Mouse (Mus musculus): ENCODE measurements around the gene Hmgcs2. TPM values are rescaled to one million over a fixed set of nuclear protein-coding genes. Genes with fewer than 3 reads are reported as not detected.
A peak's percentile ranks its signal among the peaks of the same experiment; 100 is the strongest.

The Hmgcs2 gene
- polyA plus RNA-seq, 1 experiment from 2014 or later = 5.7 TPM

DNA sequence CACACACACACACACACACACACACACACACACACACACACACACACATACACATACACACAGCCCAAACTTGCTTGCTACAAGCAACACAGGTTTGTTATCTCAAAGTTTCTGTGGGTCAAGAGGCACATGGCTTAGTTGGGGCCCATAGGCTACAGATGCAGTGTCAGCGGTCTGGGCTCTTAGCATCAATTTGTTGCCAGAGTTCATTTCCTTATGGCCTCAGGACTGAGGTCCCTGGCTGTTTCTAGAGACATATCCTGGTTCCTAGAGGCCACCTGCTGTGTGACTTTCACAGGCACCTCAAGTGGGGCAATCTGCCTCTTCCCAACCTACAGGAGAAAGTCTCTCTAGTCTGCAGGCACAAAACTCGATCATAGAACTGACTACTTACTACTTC is 30.9 kb upstream of the Hmgcs2 start:
- 74% methylated on average over 2 of the region's 2 CpGs for WGBS
- no peak overlapping the region for H3K9ac ChIP-seq (ENCODE audit: low read length)

DNA sequence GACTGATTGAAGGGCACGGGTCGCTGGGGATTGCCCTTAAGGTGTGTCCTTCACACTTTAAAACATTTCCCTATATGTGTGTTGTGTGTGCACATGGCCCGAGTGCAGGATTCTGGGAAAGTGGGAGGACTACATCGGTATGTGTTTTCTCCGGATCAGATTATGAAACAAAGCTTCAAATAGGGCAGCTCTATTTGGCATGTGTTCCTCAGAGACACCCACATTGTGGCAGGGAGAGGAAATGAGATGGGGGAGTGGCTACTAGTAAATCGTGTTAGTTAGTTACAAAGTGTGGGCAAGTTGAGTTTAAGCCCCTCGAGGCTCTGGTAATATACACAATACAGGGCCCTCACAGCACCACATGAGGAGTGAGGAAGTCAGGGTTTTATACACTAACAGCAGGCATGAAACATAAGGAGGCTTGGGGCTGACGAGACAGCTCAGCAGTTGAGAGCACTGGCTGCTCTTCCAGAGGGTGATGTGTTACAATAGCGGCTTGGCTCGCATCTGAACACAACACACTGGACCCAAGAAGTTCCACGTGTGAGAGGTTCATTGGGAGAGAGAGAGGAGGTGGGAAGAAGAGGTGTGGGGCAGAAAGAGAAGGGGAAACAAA is 30.3 kb upstream of the Hmgcs2 start:
- Histone ChIP-seq H3K36me3 (ENCODE audit: control insufficient read depth, insufficient read depth, low read length) (no peaks in the 10 kb centered on the region), H3K4me2 (ENCODE audit: low read depth, low read length) (no peak overlapping the region), H3K27me3 (ENCODE audit: control insufficient read depth, insufficient read depth, low read depth, low read length) (no peaks in the 10 kb centered on the region), H3K27ac (ENCODE audit: low read length) (no peak overlapping the region), H3K9ac (ENCODE audit: low read length) (no peak overlapping the region), H3K9me3 (ENCODE audit: control insufficient read depth, low read length) (no peaks in the 10 kb centered on the region), H3K4me3 (ENCODE audit: low read length) (no peak overlapping the region), H3K4me1 (replicated peaks; ENCODE audit: control insufficient read depth, insufficient read depth, low read length) (no peaks in the 10 kb centered on the region)
- 71% methylated on average over 11 of the region's 11 CpGs for WGBS
- no peak for ATAC-seq (ENCODE audit: low read depth)

More for the DNA sequence above, 30.9 kb upstream of the Hmgcs2 start:
- no peak overlapping the region for H3K4me2 ChIP-seq (ENCODE audit: low read depth, low read length)
- no peaks in the 10 kb centered on the region for H3K36me3 ChIP-seq (ENCODE audit: control insufficient read depth, insufficient read depth, low read length)
- ATAC-seq (ENCODE audit: low read depth) = no peak
- H3K4me3 ChIP-seq (ENCODE audit: low read length) = no peak overlapping the region
- no peaks in the 10 kb centered on the region for H3K27me3 ChIP-seq (ENCODE audit: control insufficient read depth, insufficient read depth, low read depth, low read length)
- H3K9me3 ChIP-seq (ENCODE audit: control insufficient read depth, low read length) = no peaks in the 10 kb centered on the region
- no peak overlapping the region for H3K27ac ChIP-seq (ENCODE audit: low read length)
- no peaks in the 10 kb centered on the region for H3K4me1 ChIP-seq (replicated peaks; ENCODE audit: control insufficient read depth, insufficient read depth, low read length)

DNA sequence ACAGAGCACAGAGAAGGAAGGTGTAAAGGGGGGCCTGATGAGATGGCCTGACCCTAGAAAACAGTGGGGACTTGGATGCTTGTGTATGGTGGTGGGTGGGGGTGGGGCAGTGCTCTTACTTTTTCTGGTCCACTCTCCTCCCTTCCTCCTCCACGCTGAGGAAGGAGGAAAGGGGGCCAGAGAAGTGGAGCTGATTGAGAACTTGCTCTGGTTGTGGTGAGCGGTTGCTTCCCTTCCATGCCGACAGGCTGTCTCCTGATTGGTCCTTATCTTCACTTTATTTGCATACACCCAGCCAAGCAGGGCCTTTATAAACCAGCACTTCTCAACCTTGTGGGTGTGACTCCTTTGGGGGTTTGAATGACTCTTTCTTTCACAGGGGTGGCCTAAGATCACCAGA is 26.2 kb upstream of the Hmgcs2 start:
- WGBS = 87% methylated on average over 2 of the region's 3 CpGs
- Histone ChIP-seq H3K27me3 (ENCODE audit: control insufficient read depth, insufficient read depth, low read depth, low read length) (no peaks in the 10 kb centered on the region), H3K4me2 (ENCODE audit: low read depth, low read length) (no peak overlapping the region), H3K9me3 (ENCODE audit: control insufficient read depth, low read length) (no peaks in the 10 kb centered on the region), H3K9ac (ENCODE audit: low read length) (no peak overlapping the region), H3K36me3 (ENCODE audit: control insufficient read depth, insufficient read depth, low read length) (no peaks in the 10 kb centered on the region), H3K4me1 (replicated peaks; ENCODE audit: control insufficient read depth, insufficient read depth, low read length) (no peaks in the 10 kb centered on the region), H3K27ac (ENCODE audit: low read length) (no peak overlapping the region), H3K4me3 (ENCODE audit: low read length) (no peak overlapping the region)
- ATAC-seq (ENCODE audit: low read depth) = no peak

DNA sequence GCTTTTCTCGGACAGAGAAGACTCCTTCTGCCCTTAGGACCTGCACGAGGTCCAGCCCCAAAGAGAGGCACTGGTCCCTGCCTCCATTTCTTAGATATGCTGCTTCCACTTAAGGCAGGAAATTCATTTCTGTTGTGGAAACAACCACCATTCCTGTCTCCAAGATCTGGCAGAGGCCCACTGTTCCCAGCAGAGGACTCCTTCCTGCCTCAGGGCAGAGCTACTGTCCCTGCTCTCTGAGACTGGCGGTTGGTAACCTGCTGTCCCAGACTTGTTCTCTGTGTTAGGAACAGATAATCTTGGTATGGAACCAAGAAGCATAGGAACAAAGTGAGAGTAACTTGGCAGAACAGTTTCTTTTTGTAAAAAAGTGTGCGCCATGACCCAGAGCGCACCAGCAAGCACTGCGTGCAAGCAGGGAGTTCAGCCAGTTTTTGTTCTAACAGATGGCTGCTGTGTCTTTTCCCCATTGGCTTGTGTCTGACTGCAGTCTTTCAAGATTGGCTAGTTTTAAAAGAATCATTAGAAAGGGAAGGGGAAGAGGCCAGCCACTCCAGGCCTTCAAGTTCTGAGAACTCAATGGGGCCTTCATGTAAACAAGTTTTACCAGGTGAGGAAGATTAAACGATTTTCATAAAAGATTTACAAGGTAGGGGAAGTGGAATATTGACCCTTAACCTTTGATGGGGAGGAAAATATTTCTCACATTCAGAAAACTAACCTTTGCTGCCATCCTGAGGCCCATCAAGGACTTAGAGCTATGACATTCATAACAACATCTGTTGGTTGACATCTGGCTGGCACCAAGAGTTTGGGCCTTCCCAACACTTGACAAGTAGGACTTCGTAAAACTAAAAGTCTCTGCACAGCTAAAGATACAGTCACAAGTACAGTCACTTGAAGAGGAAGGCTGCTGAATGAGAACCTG is 25.3 kb upstream of the Hmgcs2 start:
- no peaks in the 10 kb centered on the region for H3K4me1 ChIP-seq (replicated peaks; ENCODE audit: control insufficient read depth, insufficient read depth, low read length)
- no peaks in the 10 kb centered on the region for H3K27me3 ChIP-seq (ENCODE audit: control insufficient read depth, insufficient read depth, low read depth, low read length)
- no peaks in the 10 kb centered on the region for H3K9me3 ChIP-seq (ENCODE audit: control insufficient read depth, low read length)
- no peak overlapping the region for H3K4me2 ChIP-seq (ENCODE audit: low read depth, low read length)
- no peak for ATAC-seq (ENCODE audit: low read depth)
- no peak overlapping the region for H3K4me3 ChIP-seq (ENCODE audit: low read length)
- WGBS = 79% methylated on average over 8 of the region's 8 CpGs
- no peak overlapping the region for H3K9ac ChIP-seq (ENCODE audit: low read length)
- H3K36me3 ChIP-seq (ENCODE audit: control insufficient read depth, insufficient read depth, low read length) = no peaks in the 10 kb centered on the region
- H3K27ac ChIP-seq (ENCODE audit: low read length) = peak overlapping the region; percentile 2; the same call in 1 of the 2 replicates

DNA sequence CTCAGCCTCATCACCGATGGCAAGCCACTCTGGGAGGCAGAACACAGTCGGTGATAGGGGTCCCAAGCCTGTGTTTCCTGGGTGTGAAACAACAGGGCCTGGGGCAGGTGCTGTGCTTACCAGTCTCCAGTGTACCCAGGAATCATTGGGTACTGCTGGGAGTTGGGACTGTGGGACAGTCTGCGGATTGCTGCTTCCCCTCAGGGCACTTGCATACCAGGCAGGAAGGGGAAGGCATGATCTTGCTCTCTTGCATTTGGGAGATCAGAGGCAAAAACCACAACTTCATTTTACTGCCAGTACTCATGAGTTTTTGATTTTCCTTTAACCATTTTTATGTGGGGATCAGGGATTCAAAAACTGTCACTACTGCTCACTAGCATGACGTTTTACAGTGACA is 21.5 kb upstream of the Hmgcs2 start:
- no peak for ATAC-seq (ENCODE audit: low read depth)
- H3K36me3 ChIP-seq (ENCODE audit: control insufficient read depth, insufficient read depth, low read length) = no peaks in the 10 kb centered on the region
- H3K9ac ChIP-seq (ENCODE audit: low read length) = no peak overlapping the region
- H3K4me3 ChIP-seq (ENCODE audit: low read length) = no peak overlapping the region
- no peaks in the 10 kb centered on the region for H3K4me1 ChIP-seq (replicated peaks; ENCODE audit: control insufficient read depth, insufficient read depth, low read length)
- no peak overlapping the region for H3K4me2 ChIP-seq (ENCODE audit: low read depth, low read length)
- 82% methylated on average over 4 of the region's 4 CpGs for WGBS
- no peaks in the 10 kb centered on the region for H3K9me3 ChIP-seq (ENCODE audit: control insufficient read depth, low read length)
- H3K27me3 ChIP-seq (ENCODE audit: control insufficient read depth, insufficient read depth, low read depth, low read length) = no peaks in the 10 kb centered on the region
- H3K27ac ChIP-seq (ENCODE audit: low read length) = no peak overlapping the region

DNA sequence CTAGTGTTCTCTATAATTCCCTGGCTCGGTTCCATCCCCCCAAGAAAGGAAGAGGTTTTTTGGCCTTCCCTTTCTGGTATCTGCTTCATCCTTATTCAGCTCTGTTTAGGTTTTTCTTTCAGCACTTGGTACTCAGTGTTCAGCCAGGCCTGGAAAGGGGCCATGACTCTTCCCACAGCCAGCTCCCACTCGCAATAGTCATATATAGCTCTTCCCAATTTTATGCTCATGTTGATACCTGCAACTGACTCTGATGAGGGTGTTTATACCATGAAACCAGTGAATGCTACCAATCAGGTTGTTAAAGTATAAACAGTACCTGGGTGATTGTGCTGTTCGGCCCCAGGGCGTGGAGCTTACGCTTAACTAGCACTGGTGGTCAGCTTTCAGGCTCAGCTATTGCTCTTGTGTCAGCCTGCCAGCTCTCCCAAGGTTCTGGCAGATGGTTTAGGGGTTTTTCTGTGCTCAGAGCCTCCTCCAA is 20.9 kb upstream of the Hmgcs2 start:
- no peak overlapping the region for H3K4me3 ChIP-seq (ENCODE audit: low read length)
- H3K9ac ChIP-seq (ENCODE audit: low read length) = no peak overlapping the region
- H3K27me3 ChIP-seq (ENCODE audit: control insufficient read depth, insufficient read depth, low read depth, low read length) = no peaks in the 10 kb centered on the region
- no peaks in the 10 kb centered on the region for H3K9me3 ChIP-seq (ENCODE audit: control insufficient read depth, low read length)
- 83% methylated on average over 5 of the region's 5 CpGs for WGBS
- no peak for ATAC-seq (ENCODE audit: low read depth)
- H3K4me1 ChIP-seq (replicated peaks; ENCODE audit: control insufficient read depth, insufficient read depth, low read length) = no peaks in the 10 kb centered on the region
- no peaks in the 10 kb centered on the region for H3K36me3 ChIP-seq (ENCODE audit: control insufficient read depth, insufficient read depth, low read length)
- no peak overlapping the region for H3K4me2 ChIP-seq (ENCODE audit: low read depth, low read length)
- 0 out of 2 replicates have a peak overlapping the region, but pooled peaks have one; percentile 17 for H3K27ac ChIP-seq (ENCODE audit: low read length)

DNA sequence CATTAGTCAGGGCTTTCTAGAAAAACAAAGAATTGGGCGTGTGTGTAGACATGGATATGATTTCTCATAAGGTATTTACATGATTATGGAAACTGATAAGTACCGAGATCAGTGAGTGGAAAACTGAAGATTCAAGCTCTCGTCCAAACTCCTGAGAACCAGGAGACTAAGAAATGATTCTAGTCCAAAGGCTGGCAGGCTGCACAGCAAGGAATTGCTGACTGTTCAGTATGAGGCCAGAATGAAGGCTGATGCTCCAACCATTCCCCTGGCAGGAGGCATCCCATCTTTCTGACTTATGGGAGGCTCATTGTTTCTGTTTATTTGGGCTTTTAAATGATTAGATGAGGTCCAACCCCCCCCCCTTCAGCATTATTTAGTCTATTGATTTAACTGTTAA is 19.7 kb upstream of the Hmgcs2 start:
- Histone ChIP-seq H3K27ac (ENCODE audit: low read length) (no peak overlapping the region), H3K9ac (ENCODE audit: low read length) (no peak overlapping the region), H3K36me3 (ENCODE audit: control insufficient read depth, insufficient read depth, low read length) (no peaks in the 10 kb centered on the region), H3K27me3 (ENCODE audit: control insufficient read depth, insufficient read depth, low read depth, low read length) (no peaks in the 10 kb centered on the region), H3K9me3 (ENCODE audit: control insufficient read depth, low read length) (no peaks in the 10 kb centered on the region), H3K4me2 (ENCODE audit: low read depth, low read length) (no peak overlapping the region), H3K4me1 (replicated peaks; ENCODE audit: control insufficient read depth, insufficient read depth, low read length) (no peaks in the 10 kb centered on the region), H3K4me3 (ENCODE audit: low read length) (no peak overlapping the region)
- 75% methylated on average over 3 of the region's 3 CpGs for WGBS
- ATAC-seq (ENCODE audit: low read depth) = no peak

DNA sequence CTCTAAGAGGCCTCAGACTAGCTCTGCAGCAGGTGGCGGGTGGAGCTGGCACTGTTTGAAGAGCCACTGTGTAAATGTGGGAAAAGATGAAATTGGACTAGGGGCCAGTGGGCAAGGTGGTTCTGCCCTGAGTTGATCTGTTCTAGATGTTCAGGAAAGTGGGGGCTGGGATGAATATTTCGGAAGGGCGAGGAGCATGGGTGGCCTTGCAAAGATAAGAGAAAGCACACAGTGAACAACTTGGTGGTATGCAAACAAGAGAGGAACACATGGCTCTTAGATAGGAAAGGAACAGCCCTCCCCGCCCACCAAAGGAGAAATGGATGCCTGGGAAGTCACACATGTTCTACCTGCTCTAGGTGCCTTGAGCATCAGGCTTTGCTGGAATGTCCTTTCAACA is 18.8 kb upstream of the Hmgcs2 start:
- H3K27ac ChIP-seq (ENCODE audit: low read length) = no peak overlapping the region
- WGBS = 56% methylated on average over 4 of the region's 4 CpGs
- 0 out of 2 replicates have a peak, but pooled peaks cover 2% of the 10 kb centered on the region for H3K4me1 ChIP-seq (replicated peaks; ENCODE audit: control insufficient read depth, insufficient read depth, low read length)
- no peak overlapping the region for H3K9ac ChIP-seq (ENCODE audit: low read length)
- no peaks in the 10 kb centered on the region for H3K36me3 ChIP-seq (ENCODE audit: control insufficient read depth, insufficient read depth, low read length)
- no peak for ATAC-seq (ENCODE audit: low read depth)
- H3K4me3 ChIP-seq (ENCODE audit: low read length) = no peak overlapping the region
- no peaks in the 10 kb centered on the region for H3K9me3 ChIP-seq (ENCODE audit: control insufficient read depth, low read length)
- no peak overlapping the region for H3K4me2 ChIP-seq (ENCODE audit: low read depth, low read length)
- H3K27me3 ChIP-seq (ENCODE audit: control insufficient read depth, insufficient read depth, low read depth, low read length) = no peaks in the 10 kb centered on the region

DNA sequence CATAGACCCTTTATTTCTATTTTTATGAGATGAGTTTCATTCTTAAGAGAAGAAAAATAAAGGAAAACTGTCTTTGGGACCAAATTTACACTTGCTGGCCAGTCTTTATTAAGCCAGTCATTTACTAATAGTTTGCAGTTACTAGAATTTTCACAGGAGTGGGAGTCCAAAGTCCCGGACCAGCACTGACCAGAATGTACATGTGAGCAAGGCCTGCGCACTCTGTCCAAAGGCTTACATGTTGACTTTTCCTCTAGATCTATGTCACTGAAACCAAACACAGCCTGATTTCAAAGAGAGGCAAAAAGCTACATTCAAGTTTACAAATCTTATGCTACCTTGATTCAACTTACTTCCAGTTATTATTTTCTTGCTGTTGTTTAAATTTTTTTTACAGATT is 18.1 kb upstream of the Hmgcs2 start:
- no peak for ATAC-seq (ENCODE audit: low read depth)
- H3K27me3 ChIP-seq (ENCODE audit: control insufficient read depth, insufficient read depth, low read depth, low read length) = no peaks in the 10 kb centered on the region
- no peaks in the 10 kb centered on the region for H3K9me3 ChIP-seq (ENCODE audit: control insufficient read depth, low read length)
- WGBS = 81% methylated on average over 2 of the region's 2 CpGs
- H3K4me2 ChIP-seq (ENCODE audit: low read depth, low read length) = no peak overlapping the region
- no peaks in the 10 kb centered on the region for H3K36me3 ChIP-seq (ENCODE audit: control insufficient read depth, insufficient read depth, low read length)
- H3K4me3 ChIP-seq (ENCODE audit: low read length) = no peak overlapping the region
- H3K9ac ChIP-seq (ENCODE audit: low read length) = no peak overlapping the region
- H3K4me1 ChIP-seq (replicated peaks; ENCODE audit: control insufficient read depth, insufficient read depth, low read length) = 0 out of 2 replicates have a peak, but pooled peaks cover 2% of the 10 kb centered on the region
- no peak overlapping the region for H3K27ac ChIP-seq (ENCODE audit: low read length)
